Mouse (Mus musculus) mammary gland, adult 2 months (tissue): ENCODE measurements around the gene Nrn1. TPM values are rescaled to one million over a fixed set of nuclear protein-coding genes. Genes with fewer than 3 reads are reported as not detected.

Source experiments
- polyA plus RNA-seq: library from polyadenylated mRNA; depleted of rRNA; stranded (reverse); fragments of >200 nt; gene quantifications from 2 replicates; pipeline ENCODE4 v1.2.3, GENCODE M21; 2012; ENCODE audit warnings: low replicate concordance; rRNA removed

The Nrn1 gene
- 5.1 and 5.6 TPM in 2 replicates for polyA plus RNA-seq

DNA sequence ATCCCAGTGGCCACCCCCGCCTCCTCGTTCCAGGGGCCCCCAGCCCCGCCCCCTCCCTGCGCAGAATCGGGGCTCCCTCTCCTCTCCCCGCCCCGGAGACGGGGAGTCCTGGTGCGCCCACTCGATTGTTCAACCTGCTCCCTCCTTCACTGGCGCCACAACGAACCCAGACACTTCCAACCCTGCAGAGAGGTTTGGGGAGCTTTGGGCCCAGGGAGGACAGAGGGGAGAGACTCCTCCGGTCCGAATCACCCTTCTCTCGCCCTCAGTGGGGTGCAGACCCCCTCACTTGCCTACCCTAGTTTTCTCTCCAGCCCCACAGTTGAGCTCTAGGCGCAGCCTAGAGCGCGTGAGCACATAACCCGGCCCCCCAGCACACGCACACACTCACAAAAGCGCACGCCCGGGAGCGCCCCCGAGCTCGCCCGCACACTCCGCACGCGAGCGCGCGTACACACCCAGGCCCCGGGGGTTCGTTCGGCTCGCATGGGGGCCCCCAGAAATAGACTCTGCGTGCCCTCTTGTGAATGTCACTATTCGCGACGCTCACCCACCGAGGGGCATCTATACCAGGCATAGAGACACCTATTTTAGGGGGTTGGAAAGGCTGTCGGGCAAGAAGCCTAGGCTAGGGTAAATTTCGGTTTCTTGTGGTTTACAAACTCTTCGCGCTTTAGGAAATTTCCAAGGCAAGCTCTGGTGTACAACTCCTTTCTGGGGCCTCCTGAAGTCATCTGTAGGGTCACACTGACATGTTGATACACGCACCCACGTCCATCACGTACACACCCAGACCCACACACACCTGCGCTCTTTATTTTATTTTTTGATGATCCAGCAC lies at the start of gene Nrn1:
TSS of gene Nrn1 (minus strand) at position 401 of the 841 bp plus-strand sequence.

